Mouse (Mus musculus): ENCODE data around the gene Alx3.
"Not testable (repeated sequence)": the region's sequence is repeated elsewhere in the genome, so short reads cannot be mapped to it uniquely, and the experiment has no call there.

Alx3 gene

DNA sequence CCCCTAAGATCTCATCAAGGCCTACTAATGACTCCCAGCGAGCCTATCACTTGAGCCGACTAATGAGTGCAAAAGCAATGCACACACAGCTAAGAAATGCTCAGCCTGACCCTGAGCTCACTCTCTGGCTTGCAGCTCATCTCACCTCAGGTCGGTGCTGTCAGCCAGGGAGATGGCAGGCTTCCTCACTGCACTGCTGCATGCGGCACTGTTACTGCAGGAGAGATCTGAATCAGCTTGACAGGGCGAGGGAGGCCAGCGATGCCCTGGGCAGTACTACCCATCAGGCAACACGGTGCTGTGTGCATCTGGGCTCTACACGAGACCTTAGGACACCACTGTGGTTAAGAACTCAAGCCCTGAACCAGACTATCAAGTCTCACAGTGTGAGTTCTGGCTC is 30.7 kb downstream of the Alx3 start:
- peak in 1 of 2 experiments; percentile 3 for DNase-seq

- peak in 1 of 2 experiments; percentile 4 for DNase-seq
These were observed 31.9 kb downstream of the Alx3 start for GRCm38 (mm10) chr3:107626751-107627150.

GRCm38 (mm10) chr3:107627641-107628040 is 32.8 kb downstream of the Alx3 start:
- DNase-seq = peak in 1 of 2 experiments; percentile 2

DNA sequence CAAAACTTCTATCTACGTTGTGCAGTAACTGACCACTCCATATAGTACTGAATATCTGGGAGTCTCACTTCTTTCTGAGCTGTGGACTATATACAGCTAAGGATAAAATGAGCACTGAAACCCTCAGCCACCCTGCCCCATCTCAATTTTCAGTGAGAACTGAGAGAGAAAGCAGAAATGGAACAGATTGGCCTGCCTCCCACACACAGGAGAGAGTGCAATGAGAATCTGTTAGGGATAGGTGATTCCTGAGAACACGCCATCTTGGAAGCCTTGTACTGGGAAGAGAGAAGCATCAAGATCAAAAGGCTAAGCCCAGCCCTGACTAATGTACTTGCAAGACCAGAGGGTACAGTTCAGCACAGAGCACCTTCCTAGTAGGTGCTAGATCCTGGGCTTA is 33.7 kb downstream of the Alx3 start:
- peak in 1 of 2 experiments; percentile 1 for DNase-seq

DNA sequence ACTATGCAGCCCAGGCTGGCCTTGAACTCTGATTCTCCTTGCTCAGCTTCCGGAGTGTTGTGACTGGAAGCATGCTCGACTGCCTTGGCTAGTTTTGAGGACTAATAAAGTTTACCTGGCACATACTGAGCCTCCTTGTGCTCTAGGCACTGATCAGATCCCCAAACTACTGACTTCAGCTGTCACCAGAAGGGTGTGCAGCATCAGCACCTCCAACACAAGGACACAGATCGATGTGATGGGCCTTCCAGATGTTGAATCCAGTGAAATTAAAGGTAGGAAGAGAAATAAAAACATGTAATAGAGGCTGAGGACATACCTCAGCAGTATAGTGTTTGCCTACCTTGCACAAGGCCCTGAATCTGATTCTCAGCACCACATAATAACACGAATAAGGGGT is 34.6 kb downstream of the Alx3 start:
- DNase-seq = no peak

GRCm38 (mm10) chr3:107630682-107631522 is 36.1 kb downstream of the Alx3 start, which contains the start of gene Gm10961:
Gm10961 (plus strand) TSS chr3:107631322.
- DNase-seq = no peak

GRCm38 (mm10) chr3:107631523-107631958 is 36.7 kb downstream of the Alx3 start, which contains the start of gene Strip1:
Strip1 (minus strand) TSS chr3:107631694.
- peak; percentile 94 to 95 for DNase-seq

DNA sequence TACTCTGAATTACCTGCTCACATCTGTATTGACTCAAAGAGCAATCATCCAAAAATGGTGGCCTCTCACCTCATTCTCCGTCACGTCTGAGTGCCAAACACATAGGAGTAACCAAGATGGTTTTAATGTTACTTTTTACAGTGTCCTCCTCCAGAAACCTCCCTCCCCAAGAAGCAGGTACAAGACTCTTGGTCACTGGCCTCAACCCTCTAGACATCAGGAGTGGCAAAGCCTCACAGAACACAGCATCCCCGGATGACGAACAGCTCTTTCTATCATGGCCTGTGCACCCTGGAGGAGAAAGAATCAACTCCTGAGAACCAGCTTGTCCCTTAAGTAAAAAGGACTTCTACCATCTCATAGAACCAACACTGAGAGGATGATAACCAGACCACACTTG is 38.0 kb downstream of the Alx3 start:
- no peak for DNase-seq

DNA sequence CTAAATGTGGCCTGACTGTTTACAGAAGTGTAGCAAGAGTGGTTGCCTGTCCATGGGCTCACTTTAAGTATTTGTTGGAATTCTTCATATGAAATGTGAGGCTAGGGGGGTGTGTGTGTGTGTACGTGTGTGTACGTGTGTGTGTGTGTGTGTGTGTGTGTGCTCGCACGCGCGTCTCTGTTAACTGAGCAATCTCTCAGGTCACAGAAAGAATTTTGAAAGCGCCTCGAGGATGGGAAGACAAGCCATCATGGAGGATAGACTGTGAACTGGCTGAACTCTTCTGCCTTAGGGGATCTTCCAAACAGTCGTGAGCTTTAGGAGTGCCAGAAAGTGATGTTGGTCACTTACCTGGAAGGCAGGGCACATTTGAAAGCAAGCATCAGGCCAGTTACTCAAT is 39.1 kb downstream of the Alx3 start:
- no peak for DNase-seq

DNA sequence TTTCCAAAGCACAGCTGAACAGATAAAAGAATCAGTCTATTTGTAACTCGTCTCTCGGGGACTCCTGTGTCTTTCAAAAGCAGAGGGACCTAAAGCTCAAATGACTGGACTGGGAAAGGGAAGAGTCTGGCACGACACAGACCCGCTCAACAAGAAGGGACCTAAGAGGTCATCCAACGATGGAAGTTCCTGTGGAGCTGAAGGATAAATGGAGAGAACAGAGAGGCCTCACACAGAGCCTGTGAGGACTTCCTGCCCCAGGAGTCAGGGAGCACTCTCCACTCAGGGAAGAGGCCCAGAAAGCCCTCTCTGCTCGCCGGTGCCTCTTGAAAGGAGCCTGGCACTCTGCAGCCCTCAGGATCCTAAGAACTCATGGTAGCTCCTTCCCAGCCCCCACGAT is 41.0 kb downstream of the Alx3 start:
- no peak for DNase-seq

- DNase-seq = no peak
These were observed 41.4 kb downstream of the Alx3 start for GRCm38 (mm10) chr3:107636236-107636635.

DNA sequence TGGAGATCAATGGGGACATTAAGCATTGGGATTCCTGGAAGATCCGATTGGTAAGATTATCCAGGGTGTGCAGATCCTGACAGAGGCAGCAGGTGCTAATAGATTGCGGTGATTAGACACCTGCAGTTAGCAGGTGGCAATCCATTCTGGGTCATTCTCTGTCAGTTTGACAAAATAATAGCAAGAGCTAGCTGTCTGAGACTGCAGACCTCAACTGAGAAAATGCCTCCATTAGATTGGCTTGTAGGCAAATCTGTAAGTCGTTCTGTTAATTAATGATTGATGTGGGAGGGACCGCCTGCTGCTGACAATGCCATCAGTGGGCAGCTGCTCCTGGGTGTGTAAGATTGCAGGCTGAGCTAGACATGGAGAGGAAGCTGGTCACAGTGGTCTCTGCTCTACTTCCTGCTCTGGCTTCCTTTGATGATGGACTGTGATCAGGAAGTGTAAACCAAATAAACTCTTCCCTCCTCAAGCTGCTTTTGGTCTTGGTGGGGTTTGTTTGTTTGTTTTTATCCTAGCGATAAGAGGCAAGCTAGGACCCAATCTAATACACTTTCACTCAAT is 42.9 kb downstream of the Alx3 start:
- no peak for DNase-seq

DNA sequence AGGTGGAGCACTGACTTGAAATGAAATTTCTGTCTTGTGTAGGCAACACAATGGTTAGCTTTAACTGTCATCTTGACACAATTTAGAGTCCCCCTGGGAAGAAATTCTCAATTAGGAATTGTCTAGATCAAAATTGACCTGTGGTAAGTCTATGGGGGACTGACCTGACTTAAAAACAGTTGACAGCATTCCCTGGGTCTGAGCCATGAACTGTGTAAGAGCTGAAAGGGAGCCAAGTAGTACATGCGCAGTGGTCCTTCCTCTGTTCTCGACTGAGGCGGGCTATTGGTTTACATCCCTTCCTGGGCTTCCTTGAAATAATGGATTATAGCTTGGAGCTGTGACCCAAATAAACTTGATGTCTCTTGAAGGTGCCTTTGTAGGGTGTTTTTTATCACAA is 52.1 kb downstream of the Alx3 start:
- no peak for DNase-seq

DNA sequence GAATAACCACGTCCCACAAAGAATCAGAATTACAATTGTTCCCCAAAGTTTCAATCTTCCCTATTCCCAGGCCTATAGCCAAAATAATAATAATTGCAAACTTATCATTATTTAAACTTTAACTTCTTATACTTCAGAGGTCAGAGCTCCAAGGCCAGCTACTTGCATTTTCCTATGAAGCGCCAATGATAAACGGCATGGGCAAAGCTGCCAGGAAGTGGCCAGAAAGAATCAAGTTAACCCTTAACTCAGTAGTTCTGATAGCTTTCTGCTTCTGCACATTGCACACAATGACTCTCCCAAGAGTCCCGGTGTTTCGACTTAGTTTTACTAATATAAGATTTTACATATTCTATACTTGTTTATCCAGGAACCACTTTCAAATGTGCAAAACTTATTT is 55.4 kb downstream of the Alx3 start:
- not testable (repeated sequence) for DNase-seq

GRCm38 (mm10) chr3:107652968-107653367 is 58.1 kb downstream of the Alx3 start:
- no peak for DNase-seq

- DNase-seq = no peak
These were observed 60.0 kb downstream of the Alx3 start for GRCm38 (mm10) chr3:107654861-107655260.
